In the genomic region with DNA sequence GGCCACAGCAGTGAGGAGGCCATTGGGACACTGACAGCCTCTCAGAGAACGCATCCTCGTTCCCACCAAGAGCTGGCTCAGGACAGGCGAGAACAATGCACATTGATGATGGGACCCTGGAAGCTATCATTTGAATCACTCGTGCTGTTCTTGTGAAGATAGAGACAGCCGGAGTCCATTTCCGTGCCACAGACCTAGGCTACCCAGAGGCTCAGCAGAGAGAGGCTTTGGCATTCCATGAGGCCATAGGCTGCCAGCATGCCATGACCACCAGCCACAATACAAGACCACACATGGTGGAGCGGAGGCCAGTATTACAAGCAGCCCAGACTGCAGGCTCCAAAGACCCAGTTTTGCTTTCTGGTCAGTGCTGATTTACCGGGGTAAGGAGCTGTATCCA, we compare ENCODE assay signal across 26 mouse cellular contexts. TPM values are rescaled to one million over a fixed set of nuclear protein-coding genes. Genes with fewer than 3 reads are reported as not detected.
DNase-seq lines count a peak whose midpoint lies in the region; ATAC-seq and TF ChIP-seq lines count a peak whose summit lies in the region.
"Had no signal": no experiment of that assay in that cellular context is flagged by ENCODE, and none has a peak within 500 bp of the region (broad histone marks: within the 10 kb centered on the region; RNA-seq: fewer than 3 reads in every experiment).

No protein-coding gene starts in this region.

- H3K36me3 ChIP-seq in hindbrain, embryonic 11.5 days (ENCODE audit: control insufficient read depth, insufficient read depth, low read length) = no peaks in the 10 kb centered on the region
- H3K36me3 ChIP-seq in hindbrain, embryonic 13.5 days = no peaks in the 10 kb centered on the region
- no peaks in the 10 kb centered on the region for H3K36me3 ChIP-seq in hindbrain, postnatal 0 days (ENCODE audit: insufficient read depth, low read length)
- H3K36me3 ChIP-seq in hindbrain, embryonic 14.5 days (replicated peaks; ENCODE audit: control insufficient read depth, insufficient read depth) = no peaks in the 10 kb centered on the region
- H3K36me3 ChIP-seq: embryonic facial prominence, embryonic 13.5 days; embryonic facial prominence, embryonic 15.5 days; forebrain, embryonic 10.5 days; forebrain, embryonic 15.5 days had no signal

- 52% methylated on average over 8 of the region's 8 CpGs for WGBS in hindbrain, embryonic 11.5 days
- WGBS in hindbrain, embryonic 13.5 days = 58% methylated on average over 8 of the region's 8 CpGs
- 51% methylated on average over 8 of the region's 8 CpGs for WGBS in hindbrain, postnatal 0 days
- 50% methylated on average over 8 of the region's 8 CpGs for WGBS in hindbrain, embryonic 14.5 days

- no peak overlapping the region for H3K27ac ChIP-seq in hindbrain, embryonic 11.5 days (ENCODE audit: low read depth, low read length)
- no peak overlapping the region for H3K27ac ChIP-seq in hindbrain, embryonic 13.5 days
- no peak overlapping the region for H3K27ac ChIP-seq in hindbrain, postnatal 0 days
- H3K27ac ChIP-seq in hindbrain, embryonic 14.5 days = no peak overlapping the region
- H3K27ac ChIP-seq: embryonic facial prominence, embryonic 13.5 days; embryonic facial prominence, embryonic 15.5 days; forebrain, embryonic 10.5 days; forebrain, embryonic 13.5 days; forebrain, embryonic 15.5 days had no signal

- H3K9me3 ChIP-seq in hindbrain, embryonic 11.5 days (ENCODE audit: control insufficient read depth, low read length) = no peaks in the 10 kb centered on the region
- H3K9me3 ChIP-seq in hindbrain, embryonic 13.5 days = no peaks in the 10 kb centered on the region
- no peaks in the 10 kb centered on the region for H3K9me3 ChIP-seq in hindbrain, postnatal 0 days (ENCODE audit: low read length)
- no peaks in the 10 kb centered on the region for H3K9me3 ChIP-seq in hindbrain, embryonic 14.5 days (ENCODE audit: control insufficient read depth, low read length)
- H3K9me3 ChIP-seq: embryonic facial prominence, embryonic 13.5 days; embryonic facial prominence, embryonic 15.5 days; forebrain, embryonic 10.5 days; forebrain, embryonic 13.5 days; forebrain, embryonic 15.5 days had no signal

- no peak overlapping the region for H3K9ac ChIP-seq in hindbrain, embryonic 11.5 days (ENCODE audit: low read depth, low read length)
- no peak overlapping the region for H3K9ac ChIP-seq in hindbrain, embryonic 13.5 days
- H3K9ac ChIP-seq in hindbrain, postnatal 0 days (replicated peaks; ENCODE audit: low read length) = no peak overlapping the region
- H3K9ac ChIP-seq in hindbrain, embryonic 14.5 days = no peak overlapping the region
- H3K9ac ChIP-seq: embryonic facial prominence, embryonic 13.5 days; embryonic facial prominence, embryonic 15.5 days; forebrain, embryonic 13.5 days; forebrain, embryonic 15.5 days had no signal

- no peak for DNase-seq in hindbrain, embryonic 11.5 days (ENCODE audit: low spot score)
- DNase-seq in hindbrain, postnatal 0 days (ENCODE audit: low spot score) = no peak
- no peak for DNase-seq in hindbrain, embryonic 14.5 days (ENCODE audit: low spot score)
- peak; percentile 17 for DNase-seq in retina, embryonic 14.5 days (ENCODE audit: low spot score)
- peak; percentile 55 for DNase-seq in retina, postnatal 1 day
- DNase-seq in ovary, postnatal 10 days (ENCODE audit: low spot score) = no peak
- DNase-seq: adrenal gland, adult 2 months; adrenal gland, postnatal 10 days; adrenal gland, postnatal 25 days; cerebellum, adult 11 months; cerebellum, adult 18-20 months; cerebellum, adult 8-10 months; cerebellum, adult 9-11 months; cerebellum, postnatal 14 days; cerebellum, postnatal 36 days; embryo, embryonic 11 days had no signal

- no peak overlapping the region for H3K4me3 ChIP-seq in hindbrain, embryonic 11.5 days (ENCODE audit: low read depth, low read length)
- no peak overlapping the region for H3K4me3 ChIP-seq in hindbrain, embryonic 13.5 days
- no peak overlapping the region for H3K4me3 ChIP-seq in hindbrain, postnatal 0 days (ENCODE audit: low read length)
- no peak overlapping the region for H3K4me3 ChIP-seq in hindbrain, embryonic 14.5 days (replicated peaks; ENCODE audit: low read length)
- H3K4me3 ChIP-seq: embryonic facial prominence, embryonic 13.5 days; embryonic facial prominence, embryonic 15.5 days; erythroblast, embryonic 14.5 days; forebrain, embryonic 10.5 days; forebrain, embryonic 13.5 days; forebrain, embryonic 15.5 days had no signal

- H3K4me1 ChIP-seq in hindbrain, embryonic 11.5 days (replicated peaks; ENCODE audit: control insufficient read depth, insufficient read depth, low read length) = no peaks in the 10 kb centered on the region
- H3K4me1 ChIP-seq in hindbrain, embryonic 13.5 days (replicated peaks) = peaks cover 4% of the 10 kb centered on the region; the same call in 1 of the 2 replicates
- no peaks in the 10 kb centered on the region for H3K4me1 ChIP-seq in hindbrain, postnatal 0 days (ENCODE audit: insufficient read depth, low read length)
- 0 out of 2 replicates have a peak, but pooled peaks cover 3% of the 10 kb centered on the region for H3K4me1 ChIP-seq in hindbrain, embryonic 14.5 days (replicated peaks; ENCODE audit: control insufficient read depth, insufficient read depth, low read length)
- H3K4me1 ChIP-seq: embryonic facial prominence, embryonic 13.5 days; embryonic facial prominence, embryonic 15.5 days; forebrain, embryonic 10.5 days; forebrain, embryonic 13.5 days; forebrain, embryonic 15.5 days had no signal

- ATAC-seq in hindbrain, embryonic 11.5 days (ENCODE audit: low FRiP score) = 0 out of 2 replicates have a peak, but pooled peaks have one; percentile 17
- ATAC-seq in hindbrain, embryonic 13.5 days (ENCODE audit: low FRiP score) = no peak
- ATAC-seq in hindbrain, postnatal 0 days = peak; percentile 39; the same call in 1 of the 2 replicates
- no peak for ATAC-seq in hindbrain, embryonic 14.5 days (ENCODE audit: low FRiP score)
- ATAC-seq: forebrain, embryonic 13.5 days; forebrain, embryonic 15.5 days had no signal

- TF ChIP-seq CTCF in hindbrain, postnatal 0 days (IDR thresholded peaks at IDR 0.05; ENCODE audit: low read depth) = no peak

- H3K4me2 ChIP-seq in hindbrain, embryonic 11.5 days (replicated peaks; ENCODE audit: low read depth, low read length) = no peak overlapping the region
- no peak overlapping the region for H3K4me2 ChIP-seq in hindbrain, embryonic 13.5 days
- no peak overlapping the region for H3K4me2 ChIP-seq in hindbrain, postnatal 0 days (ENCODE audit: low read depth, low read length)
- no peak overlapping the region for H3K4me2 ChIP-seq in hindbrain, embryonic 14.5 days (replicated peaks)
- H3K4me2 ChIP-seq: embryonic facial prominence, embryonic 13.5 days; embryonic facial prominence, embryonic 15.5 days; forebrain, embryonic 13.5 days; forebrain, embryonic 15.5 days had no signal

- H3K27me3 ChIP-seq in hindbrain, embryonic 11.5 days (ENCODE audit: control insufficient read depth, insufficient read depth, low read length) = no peaks in the 10 kb centered on the region
- no peaks in the 10 kb centered on the region for H3K27me3 ChIP-seq in hindbrain, embryonic 13.5 days
- no peaks in the 10 kb centered on the region for H3K27me3 ChIP-seq in hindbrain, postnatal 0 days (ENCODE audit: insufficient read depth, low read length)
- no peaks in the 10 kb centered on the region for H3K27me3 ChIP-seq in hindbrain, embryonic 14.5 days (ENCODE audit: control insufficient read depth, insufficient read depth, low read length)
- H3K27me3 ChIP-seq: embryonic facial prominence, embryonic 13.5 days; embryonic facial prominence, embryonic 15.5 days; forebrain, embryonic 13.5 days; forebrain, embryonic 15.5 days had no signal

RNA-seq across cellular contexts. Expression of a gene that starts 19.2 kb away (rescaled TPM):
- 0.82 and 0.91 TPM in 2 replicates for polyA plus RNA-seq in hindbrain, embryonic 11.5 days (2014; fragmentation: Nextera tagmentation; extraction: Ambion mirVana)
- polyA plus RNA-seq in hindbrain, embryonic 13.5 days (2015; fragmentation: Nextera tagmentation; extraction: Ambion mirVana) = 1.2 TPM in 2 replicates
- total RNA-seq in hindbrain, postnatal 0 days (2014; rRNA removed) = 3.6 and 4.8 TPM in 2 replicates
- polyA plus RNA-seq in hindbrain, postnatal 0 days (2015; fragmentation: Nextera tagmentation; extraction: Ambion mirVana) = 6.5 and 6.6 TPM in 2 replicates
- polyA plus RNA-seq in hindbrain, embryonic 14.5 days (2014; fragmentation: Nextera tagmentation; extraction: Ambion mirVana) = 2.9 and 3.8 TPM in 2 replicates
- total RNA-seq: common myeloid progenitor, adult 5-6 weeks; ES-E14; MEL had no signal

Comparison
In these comparisons a context has a peak if more than half of its experiments do, and no peak if none do; other contexts are left out.
1. ATAC-seq: peak in hindbrain, embryonic 11.5 days (single experiment) and hindbrain, postnatal 0 days (single experiment); none in hindbrain, embryonic 13.5 days (single experiment) and hindbrain, embryonic 14.5 days (single experiment).
2. DNase-seq: peak in retina, embryonic 14.5 days (single experiment) and retina, postnatal 1 day (single experiment); none in hindbrain, embryonic 11.5 days (single experiment), hindbrain, postnatal 0 days (single experiment), hindbrain, embryonic 14.5 days (single experiment) and ovary, postnatal 10 days (single experiment).